Mouse (Mus musculus) kidney, postnatal 10 days (tissue): ENCODE measurements around the gene Vmn2r32.
"Not testable (repeated sequence)": the region's sequence is repeated elsewhere in the genome, so short reads cannot be mapped to it uniquely, and the experiment has no call there.

Experiments
- DNase-seq: peaks from one replicate; pipeline ENCODE4 v3.0.0; 2021; ENCODE audit warnings: mixed read lengths

Gene Vmn2r32

GRCm38 (mm10) chr7:7479918-7480317, at the start of gene Vmn2r32:
Gene Vmn2r32 (minus strand): TSS chr7:7480018.
- not testable (repeated sequence) for DNase-seq
